Mouse (Mus musculus) thymus, adult 2 months (tissue): ENCODE measurements around the gene Chst15. TPM values are rescaled to one million over a fixed set of nuclear protein-coding genes. Genes with fewer than 3 reads are reported as not detected.

Experiments
- DNase-seq: peaks from one replicate; pipeline ENCODE4 v3.0.0; 2021
- H3K27ac ChIP-seq: fragments of 200-500 bp; 2 replicates; pipeline ENCODE4 v1.5.1; 2012; ENCODE audit warnings: low read length, control low read depth; ENCODE audit not compliant: control insufficient read depth, insufficient read depth
- H3K27me3 ChIP-seq: fragments of 200-500 bp; 2 replicates; pipeline ENCODE4 v1.6.1; 2012; ENCODE audit warnings: mild to moderate bottlenecking, low read length, moderate library complexity, mixed read lengths; ENCODE audit not compliant: control insufficient read depth, insufficient read depth
- H3K36me3 ChIP-seq: fragments of 200-500 bp; 2 replicates; pipeline ENCODE4 v1.6.1; 2012; ENCODE audit warnings: mild to moderate bottlenecking, low read length, moderate library complexity; ENCODE audit not compliant: control insufficient read depth, insufficient read depth
- H3K4me1 ChIP-seq: fragments of 200-500 bp; replicated peaks from 2 replicates; pipeline ENCODE4 v1.6.1; 2012; ENCODE audit warnings: low read length; ENCODE audit not compliant: control insufficient read depth, insufficient read depth
- H3K4me3 ChIP-seq: fragments of 200-500 bp; 2 replicates; pipeline ENCODE4 v1.5.1; 2012; ENCODE audit warnings: mild to moderate bottlenecking, low read length, control low read depth, moderate library complexity; ENCODE audit not compliant: control insufficient read depth, insufficient read depth
- CTCF ChIP-seq: fragments of 200-500 bp; IDR thresholded peaks from 2 replicates; pipeline ENCODE4 v1.5.1; 2012; ENCODE audit warnings: mild to moderate bottlenecking, control low read depth, low read length, moderate library complexity, borderline replicate concordance; ENCODE audit not compliant: control insufficient read depth, poor library complexity, insufficient read depth; ENCODE audit errors: extremely low read depth
- POLR2A ChIP-seq: fragments of 200-500 bp; IDR thresholded peaks from 2 replicates; pipeline ENCODE4 v1.6.1; 2012; ENCODE audit warnings: mild to moderate bottlenecking, low read length, control low read depth, moderate library complexity; ENCODE audit not compliant: control insufficient read depth, poor library complexity, insufficient read depth; ENCODE audit errors: extremely low read depth
- WGBS: fragments of 180-500 bp; shearing (Covaris S2); methylation state at CpG from one replicate; pipeline ENCODE4 v1.1.7; 2018; 5-methylcytosine and 5-hydroxymethylcytosine counted together
- polyA plus RNA-seq: library from polyadenylated mRNA; depleted of rRNA; stranded (reverse); fragments of >200 nt; gene quantifications from 2 replicates; pipeline ENCODE4 v1.2.3, GENCODE M21; 2012

Gene Chst15
- polyA plus RNA-seq, 1 experiment: 7.4 TPM

DNA sequence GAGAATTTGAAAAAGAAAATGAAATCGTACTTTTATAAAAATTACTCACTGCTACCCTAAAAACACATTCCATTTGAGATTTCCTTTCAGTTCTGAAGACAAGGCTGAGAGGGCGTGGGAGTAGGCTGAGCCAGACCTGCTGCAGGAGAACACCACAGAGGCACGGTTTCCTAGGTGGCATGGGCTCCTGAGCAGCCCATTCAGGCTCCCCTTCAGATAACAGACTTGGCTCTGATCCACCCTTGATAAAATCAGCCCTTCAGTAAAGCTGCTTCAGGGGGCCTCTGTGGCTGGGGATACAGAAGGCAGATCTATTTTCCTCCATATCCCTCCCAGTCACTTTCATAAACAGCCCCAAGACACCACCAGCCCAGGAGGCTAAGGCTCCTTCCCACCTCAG is 19.8 kb upstream of the Chst15 start:
- Histone ChIP-seq H3K4me3 (no peak overlapping the region), H3K36me3 (no peaks in the 10 kb centered on the region), H3K4me1 (peaks cover 23% of the 10 kb centered on the region), H3K27ac (no peak overlapping the region), H3K27me3 (no peaks in the 10 kb centered on the region)
- WGBS: 17% methylated on average over 3 of the region's 3 CpGs
- DNase-seq: no peak
- TF ChIP-seq CTCF: no peak
- TF ChIP-seq POLR2A: no peak

DNA sequence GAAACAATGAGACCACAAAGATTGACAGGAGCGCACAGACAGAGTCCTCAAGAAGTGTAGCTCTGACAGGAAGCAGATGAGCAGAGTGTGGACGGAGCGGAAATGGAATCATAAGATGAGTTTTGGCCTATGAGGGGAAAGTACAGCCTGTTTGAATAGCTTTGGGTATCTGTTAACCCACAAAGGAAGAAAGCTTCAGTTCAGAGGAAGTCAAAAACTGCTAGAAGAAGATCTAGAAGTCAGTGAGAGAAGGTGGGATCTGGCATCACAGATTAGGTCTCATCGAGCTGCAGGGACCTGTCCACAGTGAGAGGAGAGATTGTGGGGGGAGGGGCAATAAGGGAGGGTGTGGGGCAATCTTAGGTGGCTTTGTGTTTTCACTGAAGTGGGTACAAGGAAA is 18.3 kb upstream of the Chst15 start:
- no peak for TF ChIP-seq POLR2A
- no peak for TF ChIP-seq CTCF
- 8% methylated on average over 4 of the region's 4 CpGs for WGBS
- Histone ChIP-seq H3K36me3 (no peaks in the 10 kb centered on the region), H3K27ac (peak overlapping the region; percentile 73; the same call in 1 of the 2 replicates), H3K27me3 (no peaks in the 10 kb centered on the region), H3K4me1 (peaks cover 23% of the 10 kb centered on the region), H3K4me3 (no peak overlapping the region)
- DNase-seq: peak; percentile 48

DNA sequence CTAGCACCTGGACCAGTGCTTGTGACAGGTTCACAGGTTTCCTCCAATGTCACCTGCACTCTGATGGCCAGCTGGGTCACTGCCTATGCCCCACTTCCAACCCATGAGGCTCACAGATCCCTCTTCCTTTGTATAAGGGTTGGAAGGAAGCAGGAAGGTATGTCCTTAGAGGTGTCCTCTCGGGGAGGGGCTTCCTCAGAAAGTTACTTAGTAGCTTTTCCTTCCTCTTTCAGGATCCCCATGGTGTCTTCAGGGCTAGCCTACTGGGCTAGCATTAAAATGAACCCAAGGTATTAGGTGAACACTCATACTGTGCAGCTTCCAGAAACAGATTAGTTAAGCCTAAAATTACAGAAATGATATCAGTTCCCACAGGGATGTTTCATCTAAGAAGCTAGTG is 16.1 kb upstream of the Chst15 start:
- peaks cover 25% of the 10 kb centered on the region for H3K4me1 ChIP-seq
- WGBS: 33% methylated on average over 1 of the region's 1 CpGs
- no peak for TF ChIP-seq POLR2A
- no peak for TF ChIP-seq CTCF
- no peaks in the 10 kb centered on the region for H3K36me3 ChIP-seq
- no peak for DNase-seq
- no peak overlapping the region for H3K27ac ChIP-seq
- no peak overlapping the region for H3K4me3 ChIP-seq
- no peaks in the 10 kb centered on the region for H3K27me3 ChIP-seq

- no peak for DNase-seq
- Histone ChIP-seq H3K27me3 (no peaks in the 10 kb centered on the region), H3K36me3 (no peaks in the 10 kb centered on the region), H3K4me3 (no peak overlapping the region), H3K4me1 (peaks cover 23% of the 10 kb centered on the region), H3K27ac (no peak overlapping the region)
- 93% methylated on average over 11 of the region's 11 CpGs for WGBS
- TF ChIP-seq POLR2A (no peak), CTCF (no peak)
Observed at GRCm38 (mm10) chr7:132332176-132332575, 15.1 kb upstream of the Chst15 start.

GRCm38 (mm10) chr7:132330179-132330578 is 13.2 kb upstream of the Chst15 start:
- WGBS: 75% methylated on average over 1 of the region's 1 CpGs
- no peak overlapping the region for H3K27ac ChIP-seq
- no peaks in the 10 kb centered on the region for H3K36me3 ChIP-seq
- 0 out of 2 replicates have a peak, but pooled peaks cover 12% of the 10 kb centered on the region for H3K4me1 ChIP-seq
- TF ChIP-seq POLR2A: no peak
- TF ChIP-seq CTCF: no peak
- H3K4me3 ChIP-seq: no peak overlapping the region
- no peak for DNase-seq
- no peaks in the 10 kb centered on the region for H3K27me3 ChIP-seq

- 95% methylated on average over 1 of the region's 1 CpGs for WGBS
- DNase-seq: no peak
Observed at GRCm38 (mm10) chr7:132328648-132329047, 11.6 kb upstream of the Chst15 start.

More at GRCm38 (mm10) chr7:132328648-132329047, 11.6 kb upstream of the Chst15 start:
- Histone ChIP-seq H3K36me3 (no peaks in the 10 kb centered on the region), H3K4me1 (peaks cover 8% of the 10 kb centered on the region), H3K4me3 (no peak overlapping the region), H3K27me3 (no peaks in the 10 kb centered on the region), H3K27ac (no peak overlapping the region)
- TF ChIP-seq CTCF: no peak
- no peak for TF ChIP-seq POLR2A
